Mouse (Mus musculus): ENCODE results near the gene Tmem165. TPM values are rescaled to one million over a fixed set of nuclear protein-coding genes. Genes with fewer than 3 reads are reported as not detected.

Gene Tmem165
- polyA plus RNA-seq, 1 experiment, result 36.3 TPM

GRCm38 (mm10) chr5:76190609-76191008 is 6.9 kb downstream of the Tmem165 start:
- TF ChIP-seq USF1 (IDR thresholded peaks at IDR 0.05; ENCODE audit: low read depth), result no peak
- TF ChIP-seq MAX (IDR thresholded peaks at IDR 0.05), result no peak
- Histone ChIP-seq H3ac (ENCODE audit: control insufficient read depth, insufficient read length, low read depth) (no peak overlapping the region), H3K4me3 (ENCODE audit: insufficient read depth, poor library complexity, severe bottlenecking) (no peak overlapping the region), H3K79me2 (ENCODE audit: control insufficient read depth, insufficient read depth) (peaks cover 100% of the 10 kb centered on the region), H3K36me3 (ENCODE audit: control insufficient read depth, insufficient read depth) (peaks cover 52% of the 10 kb centered on the region), H3K27me3 (ENCODE audit: control insufficient read depth, insufficient read depth, insufficient read length) (no peaks in the 10 kb centered on the region), H3K79me3 (ENCODE audit: low read depth) (peaks cover 85% of the 10 kb centered on the region)

DNA sequence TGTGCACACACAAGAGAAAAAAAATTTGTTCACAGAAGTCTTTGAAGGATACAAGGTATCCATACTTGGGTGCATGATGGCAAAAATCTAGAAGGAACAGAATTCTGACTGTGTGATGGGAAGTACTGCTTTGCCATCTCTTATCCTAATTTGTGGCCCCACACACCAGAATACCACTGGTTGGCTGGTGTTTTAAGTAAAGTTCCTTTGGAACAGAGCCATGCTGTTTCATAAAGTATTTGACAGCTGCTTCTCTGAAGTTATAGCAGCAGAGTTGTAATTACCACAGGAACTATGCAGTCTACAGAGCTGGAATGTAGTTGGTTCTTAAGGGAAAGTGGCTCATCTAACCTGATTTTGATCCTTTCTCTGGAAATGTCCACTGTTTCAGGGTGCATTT is 9.4 kb downstream of the Tmem165 start:
- Histone ChIP-seq H3K36me3 (ENCODE audit: control insufficient read depth, insufficient read depth) (peaks cover 48% of the 10 kb centered on the region), H3K79me2 (ENCODE audit: control insufficient read depth, insufficient read depth) (peaks cover 96% of the 10 kb centered on the region), H3ac (ENCODE audit: control insufficient read depth, insufficient read length, low read depth) (no peak overlapping the region), H3K4me3 (ENCODE audit: insufficient read depth, poor library complexity, severe bottlenecking) (no peak overlapping the region), H3K27me3 (ENCODE audit: control insufficient read depth, insufficient read depth, insufficient read length) (no peaks in the 10 kb centered on the region), H3K79me3 (ENCODE audit: low read depth) (peaks cover 76% of the 10 kb centered on the region)
- TF ChIP-seq MYOD1 (IDR thresholded peaks at IDR 0.05; ENCODE audit: control insufficient read depth, insufficient read length, low read depth) (no peak), CTCF (IDR thresholded peaks at IDR 0.05; ENCODE audit: control insufficient read depth, insufficient read depth, insufficient read length) (no peak), CEBPB (IDR thresholded peaks at IDR 0.05; ENCODE audit: low read depth) (no peak), MYOG (IDR thresholded peaks at IDR 0.05; ENCODE audit: control insufficient read depth, extremely low read depth, insufficient read length) (no peak), MAX (IDR thresholded peaks at IDR 0.05) (no peak), FOSL1 (IDR thresholded peaks at IDR 0.05; ENCODE audit: insufficient read depth, low read length, poor library complexity, severe bottlenecking) (no peak), USF1 (IDR thresholded peaks at IDR 0.05; ENCODE audit: low read depth) (no peak)

GRCm38 (mm10) chr5:76194377-76194945 is 10.8 kb downstream of the Tmem165 start:
- no peak overlapping the region for H3K4me3 ChIP-seq (ENCODE audit: insufficient read depth, poor library complexity, severe bottlenecking)
- H3K27me3 ChIP-seq (ENCODE audit: control insufficient read depth, insufficient read depth, insufficient read length), result no peaks in the 10 kb centered on the region
- H3K36me3 ChIP-seq (ENCODE audit: control insufficient read depth, insufficient read depth), result peaks cover 42% of the 10 kb centered on the region
- TF ChIP-seq CEBPB (IDR thresholded peaks at IDR 0.05; ENCODE audit: low read depth) (no peak), MYOG (IDR thresholded peaks at IDR 0.05; ENCODE audit: control insufficient read depth, extremely low read depth, insufficient read length) (no peak), CTCF (IDR thresholded peaks at IDR 0.05; ENCODE audit: control insufficient read depth, insufficient read depth, insufficient read length) (no peak), FOSL1 (IDR thresholded peaks at IDR 0.05; ENCODE audit: insufficient read depth, low read length, poor library complexity, severe bottlenecking) (no peak), USF1 (IDR thresholded peaks at IDR 0.05; ENCODE audit: low read depth) (no peak), MYOD1 (IDR thresholded peaks at IDR 0.05; ENCODE audit: control insufficient read depth, insufficient read length, low read depth) (no peak), MAX (IDR thresholded peaks at IDR 0.05) (no peak)
- peaks cover 66% of the 10 kb centered on the region for H3K79me3 ChIP-seq (ENCODE audit: low read depth)
- peaks cover 88% of the 10 kb centered on the region for H3K79me2 ChIP-seq (ENCODE audit: control insufficient read depth, insufficient read depth)
- no peak overlapping the region for H3ac ChIP-seq (ENCODE audit: control insufficient read depth, insufficient read length, low read depth)

GRCm38 (mm10) chr5:76199346-76199745 is 15.7 kb downstream of the Tmem165 start:
- Histone ChIP-seq H3K36me3 (ENCODE audit: control insufficient read depth, insufficient read depth) (peaks cover 68% of the 10 kb centered on the region), H3K27me3 (ENCODE audit: control insufficient read depth, insufficient read depth, insufficient read length) (no peaks in the 10 kb centered on the region), H3ac (ENCODE audit: control insufficient read depth, insufficient read length, low read depth) (no peak overlapping the region), H3K79me3 (ENCODE audit: low read depth) (peaks cover 27% of the 10 kb centered on the region), H3K79me2 (ENCODE audit: control insufficient read depth, insufficient read depth) (peaks cover 62% of the 10 kb centered on the region), H3K4me3 (ENCODE audit: insufficient read depth, poor library complexity, severe bottlenecking) (no peak overlapping the region)
- TF ChIP-seq MAX (IDR thresholded peaks at IDR 0.05), result no peak

DNA sequence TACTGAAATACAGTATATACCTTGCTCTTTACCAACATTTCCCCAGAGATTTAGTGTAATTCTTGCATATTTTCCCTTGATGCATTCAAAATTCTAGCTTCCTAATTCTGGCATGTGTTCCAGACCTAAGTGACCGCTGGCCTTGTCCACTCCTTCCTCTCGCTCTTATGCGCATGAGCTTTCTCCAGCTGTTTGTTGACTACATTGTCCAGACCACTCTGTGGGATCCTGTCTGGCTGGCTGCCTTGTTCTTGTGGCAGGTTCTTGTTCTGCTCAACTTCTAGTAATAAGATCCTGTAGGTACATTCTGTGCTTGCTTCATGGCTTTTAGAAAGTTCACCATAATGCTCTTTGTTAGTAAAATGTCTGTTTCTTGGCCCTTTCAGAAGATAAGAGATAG is 19.5 kb downstream of the Tmem165 start:
- H3K27me3 ChIP-seq (ENCODE audit: control insufficient read depth, insufficient read depth, insufficient read length), result no peaks in the 10 kb centered on the region
- peaks cover 28% of the 10 kb centered on the region for H3K79me2 ChIP-seq (ENCODE audit: control insufficient read depth, insufficient read depth)
- H3K36me3 ChIP-seq (ENCODE audit: control insufficient read depth, insufficient read depth), result peaks cover 80% of the 10 kb centered on the region
- no peak for TF ChIP-seq CEBPB (IDR thresholded peaks at IDR 0.05; ENCODE audit: low read depth)
- TF ChIP-seq MYOG (IDR thresholded peaks at IDR 0.05; ENCODE audit: control insufficient read depth, extremely low read depth, insufficient read length), result no peak
- TF ChIP-seq FOSL1 (IDR thresholded peaks at IDR 0.05; ENCODE audit: insufficient read depth, low read length, poor library complexity, severe bottlenecking), result no peak
- no peak for TF ChIP-seq USF1 (IDR thresholded peaks at IDR 0.05; ENCODE audit: low read depth)
- TF ChIP-seq MAX (IDR thresholded peaks at IDR 0.05), result no peak
- TF ChIP-seq CTCF (IDR thresholded peaks at IDR 0.05; ENCODE audit: control insufficient read depth, insufficient read depth, insufficient read length), result no peak
- no peak for TF ChIP-seq MYOD1 (IDR thresholded peaks at IDR 0.05; ENCODE audit: control insufficient read depth, insufficient read length, low read depth)
- H3K4me3 ChIP-seq (ENCODE audit: insufficient read depth, poor library complexity, severe bottlenecking), result no peak overlapping the region
- H3K79me3 ChIP-seq (ENCODE audit: low read depth), result peaks cover 2% of the 10 kb centered on the region
- H3ac ChIP-seq (ENCODE audit: control insufficient read depth, insufficient read length, low read depth), result no peak overlapping the region

DNA sequence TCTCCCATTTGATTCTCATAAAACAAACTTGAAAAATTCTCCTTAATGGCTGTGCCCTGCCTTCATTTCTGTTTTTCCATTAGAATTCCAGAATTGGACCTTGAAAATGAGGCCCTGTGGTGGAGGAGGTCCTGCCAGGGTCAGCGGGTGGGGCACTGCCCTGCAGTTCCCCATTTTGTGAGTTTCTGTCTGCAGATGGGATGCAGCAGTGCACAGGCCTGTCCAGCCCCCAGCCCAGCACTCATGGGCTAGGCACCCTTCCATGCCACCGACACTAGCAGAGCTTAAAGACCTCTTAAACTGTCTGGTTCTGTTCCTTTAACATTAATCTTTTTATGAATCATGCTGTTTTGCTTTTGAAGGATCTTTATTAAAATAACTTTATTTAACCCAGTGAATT is 22.2 kb downstream of the Tmem165 start:
- H3K79me2 ChIP-seq (ENCODE audit: control insufficient read depth, insufficient read depth), result peaks cover 20% of the 10 kb centered on the region
- peaks cover 90% of the 10 kb centered on the region for H3K36me3 ChIP-seq (ENCODE audit: control insufficient read depth, insufficient read depth)
- TF ChIP-seq CTCF (IDR thresholded peaks at IDR 0.05; ENCODE audit: control insufficient read depth, insufficient read depth, insufficient read length), result no peak
- TF ChIP-seq FOSL1 (IDR thresholded peaks at IDR 0.05; ENCODE audit: insufficient read depth, low read length, poor library complexity, severe bottlenecking), result no peak
- TF ChIP-seq USF1 (IDR thresholded peaks at IDR 0.05; ENCODE audit: low read depth), result no peak
- no peak for TF ChIP-seq CEBPB (IDR thresholded peaks at IDR 0.05; ENCODE audit: low read depth)
- no peak for TF ChIP-seq MYOD1 (IDR thresholded peaks at IDR 0.05; ENCODE audit: control insufficient read depth, insufficient read length, low read depth)
- TF ChIP-seq MAX (IDR thresholded peaks at IDR 0.05), result no peak
- no peak for TF ChIP-seq MYOG (IDR thresholded peaks at IDR 0.05; ENCODE audit: control insufficient read depth, extremely low read depth, insufficient read length)
- H3K4me3 ChIP-seq (ENCODE audit: insufficient read depth, poor library complexity, severe bottlenecking), result no peak overlapping the region
- no peak overlapping the region for H3ac ChIP-seq (ENCODE audit: control insufficient read depth, insufficient read length, low read depth)
- H3K79me3 ChIP-seq (ENCODE audit: low read depth), result peaks cover 2% of the 10 kb centered on the region
- no peaks in the 10 kb centered on the region for H3K27me3 ChIP-seq (ENCODE audit: control insufficient read depth, insufficient read depth, insufficient read length)
